Mouse (Mus musculus) ES-E14 (cell line): ENCODE measurements around the gene Gm38431.

Experiments used
- CHD2 ChIP-seq: IDR thresholded peaks from 2 replicates; pipeline ENCODE4 v1.6.1; 2014; ENCODE audit warnings: mild to moderate bottlenecking, low read depth, low read length, inconsistent platforms
- HCFC1 ChIP-seq: IDR thresholded peaks from 2 replicates; pipeline ENCODE4 v1.6.1; 2012; ENCODE audit warnings: low read length, inconsistent platforms, borderline replicate concordance; ENCODE audit not compliant: insufficient read depth
- MAFK ChIP-seq: IDR thresholded peaks from 2 replicates; pipeline ENCODE4 v1.6.1; 2014; ENCODE audit warnings: mild to moderate bottlenecking, low read depth, low read length, inconsistent platforms; ENCODE audit not compliant: insufficient read depth
- ZNF384 ChIP-seq: IDR thresholded peaks from 2 replicates; pipeline ENCODE4 v1.6.1; 2012; ENCODE audit warnings: low read depth, low read length, inconsistent platforms

- no peak for TF ChIP-seq ZNF384
- TF ChIP-seq MAFK, result no peak
- TF ChIP-seq CHD2, result no peak
- no peak for TF ChIP-seq HCFC1
These were observed 16.2 kb downstream of the Gm38431 start for GRCm38 (mm10) chr9:21075625-21076024.
